27 mouse cellular contexts compared by ENCODE assay signal in genomic region chr3:137517433-137517832, GRCm38 (mm10).
A peak's percentile ranks its signal among the peaks of the same experiment; 100 is the strongest.
DNase-seq lines count a peak whose midpoint lies in the region; ATAC-seq and TF ChIP-seq lines count a peak whose summit lies in the region.
"Had no signal": no experiment of that assay in that cellular context is flagged by ENCODE, and none has a peak within 500 bp of the region (broad histone marks: within the 10 kb centered on the region; RNA-seq: fewer than 3 reads in every experiment).

No protein-coding gene starts in this region.

- ATAC-seq in hindbrain, embryonic 11.5 days (ENCODE audit: low FRiP score), result peak; percentile 45; the same call in 1 of the 2 replicates
- ATAC-seq in forebrain, postnatal 0 days, result peak; percentile 20; the same call in 1 of the 2 replicates
- ATAC-seq: CD4-positive, CD25-positive, alpha-beta regulatory T cell, adult 4 months; intestine, embryonic 15.5 days; liver, embryonic 12.5 days; liver, postnatal 0 days had no signal

- no peaks in the 10 kb centered on the region for H3K36me3 ChIP-seq in hindbrain, embryonic 11.5 days (ENCODE audit: control insufficient read depth, insufficient read depth, low read length)
- no peaks in the 10 kb centered on the region for H3K36me3 ChIP-seq in hindbrain, embryonic 10.5 days
- H3K36me3 ChIP-seq in forebrain, postnatal 0 days (ENCODE audit: insufficient read depth), result no peaks in the 10 kb centered on the region
- H3K36me3 ChIP-seq: embryonic facial prominence, embryonic 10.5 days; embryonic facial prominence, embryonic 15.5 days; hindbrain, embryonic 15.5 days; intestine, embryonic 15.5 days; liver, embryonic 12.5 days; stomach, embryonic 15.5 days had no signal

- WGBS in hindbrain, embryonic 11.5 days, result 36% methylated on average over 4 of the region's 4 CpGs
- WGBS in hindbrain, embryonic 10.5 days, result 53% methylated on average over 4 of the region's 4 CpGs
- WGBS in forebrain, postnatal 0 days, result 43% methylated on average over 4 of the region's 4 CpGs

- peak overlapping the region; percentile 75 for H3K27ac ChIP-seq in gastrocnemius, adult 2 months
- no peak overlapping the region for H3K27ac ChIP-seq in hindbrain, embryonic 11.5 days (ENCODE audit: low read depth, low read length)
- H3K27ac ChIP-seq in hindbrain, embryonic 10.5 days, result no peak overlapping the region
- H3K27ac ChIP-seq in layer of hippocampus, adult 2 months, result no peak overlapping the region
- no peak overlapping the region for H3K27ac ChIP-seq in forebrain, postnatal 0 days (ENCODE audit: low read depth, low read length)
- H3K27ac ChIP-seq: embryonic facial prominence, embryonic 10.5 days; embryonic facial prominence, embryonic 15.5 days; heart, adult 2 months; hindbrain, embryonic 15.5 days; intestine, embryonic 15.5 days; liver, embryonic 12.5 days; stomach, embryonic 15.5 days had no signal

- H3K4me3 ChIP-seq in gastrocnemius, adult 2 months, result no peak overlapping the region
- no peak overlapping the region for H3K4me3 ChIP-seq in hindbrain, embryonic 11.5 days (ENCODE audit: low read depth, low read length)
- no peak overlapping the region for H3K4me3 ChIP-seq in hindbrain, embryonic 10.5 days
- no peak overlapping the region for H3K4me3 ChIP-seq in layer of hippocampus, adult 2 months
- no peak overlapping the region for H3K4me3 ChIP-seq in forebrain, postnatal 0 days (ENCODE audit: low read depth, low read length)
- H3K4me3 ChIP-seq: embryonic facial prominence, embryonic 10.5 days; embryonic facial prominence, embryonic 15.5 days; heart, adult 2 months; hindbrain, embryonic 15.5 days; intestine, embryonic 15.5 days; liver, embryonic 12.5 days; megakaryocyte, embryonic 14.5 days; stomach, embryonic 15.5 days had no signal

- no peak overlapping the region for H3K4me2 ChIP-seq in hindbrain, embryonic 11.5 days (replicated peaks; ENCODE audit: low read depth, low read length)
- no peak overlapping the region for H3K4me2 ChIP-seq in forebrain, postnatal 0 days (ENCODE audit: low read depth)
- H3K4me2 ChIP-seq: embryonic facial prominence, embryonic 15.5 days; hindbrain, embryonic 15.5 days; intestine, embryonic 15.5 days; liver, embryonic 12.5 days; stomach, embryonic 15.5 days had no signal

- H3K9me3 ChIP-seq in hindbrain, embryonic 11.5 days (ENCODE audit: control insufficient read depth, low read length), result no peaks in the 10 kb centered on the region
- H3K9me3 ChIP-seq in hindbrain, embryonic 10.5 days, result no peaks in the 10 kb centered on the region
- no peaks in the 10 kb centered on the region for H3K9me3 ChIP-seq in forebrain, postnatal 0 days (ENCODE audit: low read length)
- H3K9me3 ChIP-seq: embryonic facial prominence, embryonic 10.5 days; embryonic facial prominence, embryonic 15.5 days; hindbrain, embryonic 15.5 days; intestine, embryonic 15.5 days; liver, embryonic 12.5 days; megakaryocyte, embryonic 14.5 days; stomach, embryonic 15.5 days had no signal

- H3K27me3 ChIP-seq in hindbrain, embryonic 11.5 days (ENCODE audit: control insufficient read depth, insufficient read depth, low read length), result no peaks in the 10 kb centered on the region
- no peaks in the 10 kb centered on the region for H3K27me3 ChIP-seq in hindbrain, embryonic 10.5 days (ENCODE audit: insufficient read depth, poor library complexity, severe bottlenecking)
- no peaks in the 10 kb centered on the region for H3K27me3 ChIP-seq in forebrain, postnatal 0 days (ENCODE audit: insufficient read depth, low read length)
- H3K27me3 ChIP-seq: embryonic facial prominence, embryonic 15.5 days; hindbrain, embryonic 15.5 days; intestine, embryonic 15.5 days; liver, embryonic 12.5 days; megakaryocyte, embryonic 14.5 days; stomach, embryonic 15.5 days had no signal

- TF ChIP-seq CTCF in gastrocnemius, adult 2 months (IDR thresholded peaks at IDR 0.05), result peak; percentile 29
- TF ChIP-seq CTCF in layer of hippocampus, adult 2 months (conservative IDR thresholded peaks at IDR 0.05), result peak; percentile 20; the same call in 1 of the 2 replicates
- TF ChIP-seq CTCF in forebrain, postnatal 0 days (IDR thresholded peaks at IDR 0.05; ENCODE audit: low read depth), result no peak

- no peak overlapping the region for H3K9ac ChIP-seq in hindbrain, embryonic 11.5 days (ENCODE audit: low read depth, low read length)
- no peak overlapping the region for H3K9ac ChIP-seq in forebrain, postnatal 0 days
- H3K9ac ChIP-seq: embryonic facial prominence, embryonic 15.5 days; hindbrain, embryonic 15.5 days; intestine, embryonic 15.5 days; liver, embryonic 12.5 days; liver, postnatal 0 days; stomach, embryonic 15.5 days had no signal

- no peak for DNase-seq in gastrocnemius, adult 2 months
- no peak for DNase-seq in gastrocnemius, adult 8-10 months (ENCODE audit: low spot score in 2 of 2)
- DNase-seq in hindbrain, embryonic 11.5 days (ENCODE audit: low spot score), result no peak
- no peak for DNase-seq in hindbrain, embryonic 10.5 days (ENCODE audit: low spot score)
- DNase-seq in layer of hippocampus, adult 2 months (ENCODE audit: low spot score in 2 of 2), result no peak
- no peak for DNase-seq in layer of hippocampus, adult 11-12 months (ENCODE audit: low spot score)
- no peak for DNase-seq in forebrain, postnatal 0 days
- no peak for DNase-seq in adrenal gland, postnatal 14 days
- DNase-seq: adrenal gland, postnatal 36 days; cerebellum, adult 8-10 months; cerebellum, postnatal 25 days; heart, adult 2 months; kidney, postnatal 36 days; layer of hippocampus, postnatal 36 days; left cerebral cortex, postnatal 4 days; liver, postnatal 0 days; lung, postnatal 36 days; midbrain, embryonic 14.5 days; right cerebral cortex, postnatal 25 days had no signal

- H3K4me1 ChIP-seq in hindbrain, embryonic 11.5 days (replicated peaks; ENCODE audit: control insufficient read depth, insufficient read depth, low read length), result no peaks in the 10 kb centered on the region
- peaks cover 6% of the 10 kb centered on the region for H3K4me1 ChIP-seq in hindbrain, embryonic 10.5 days (replicated peaks)
- H3K4me1 ChIP-seq in forebrain, postnatal 0 days (ENCODE audit: insufficient read depth), result 0 out of 2 replicates have a peak, but pooled peaks cover 4% of the 10 kb centered on the region
- H3K4me1 ChIP-seq: hindbrain, embryonic 15.5 days; intestine, embryonic 15.5 days; liver, embryonic 12.5 days; megakaryocyte, embryonic 14.5 days; stomach, embryonic 15.5 days had no signal

- intact Hi-C loops in gastrocnemius, adult 2 months (cut with DNase I), result no loop called here
